Mouse (Mus musculus) kidney, adult 2 months (tissue): ENCODE measurements at regions not wholly inside any gene's neighbourhood (a gene's known extent, or its start where the extent isn't known, plus 50 kb on each side); places are given as distances from the start of the nearest gene placed in this dataset.
A peak's percentile ranks its signal among the peaks of the same experiment; 100 is the strongest.

Experiments
- CTCF ChIP-seq: fragments of 200-500 bp; conservative IDR thresholded peaks from 2 replicates; pipeline ENCODE4 v1.5.1; 2011; ENCODE audit warnings: low read depth, mild to moderate bottlenecking, control low read depth, low read length, moderate library complexity, mixed read lengths; ENCODE audit not compliant: insufficient read depth, insufficient read length
- POLR2A ChIP-seq: fragments of 200-500 bp; IDR thresholded peaks from one replicate; pipeline ENCODE4 v1.6.1; 2011; ENCODE audit warnings: low read depth, low read length, control low read depth

GRCm38 (mm10) chr2:75318190-75318589 is 340.9 kb upstream of the Hnrnpa3 start:
- peak; percentile 24; the same call in 1 of the 2 replicates for TF ChIP-seq CTCF
- no peak for TF ChIP-seq POLR2A
